Mouse (Mus musculus) embryonic fibroblast, embryonic 13.5 days (primary cell): Measurements from ENCODE around the gene Vwa8.

Experiments used
- CTCF ChIP-seq: IDR thresholded peaks from 2 replicates; pipeline ENCODE4 v1.5.1; 2011; ENCODE audit warnings: mild to moderate bottlenecking, control low read depth, low read length, moderate library complexity, borderline replicate concordance; ENCODE audit not compliant: insufficient read depth
- POLR2A ChIP-seq: IDR thresholded peaks from 2 replicates; pipeline ENCODE4 v1.6.1; 2011; ENCODE audit warnings: low read depth, mild to moderate bottlenecking, control low read depth, low read length, moderate library complexity

DNA sequence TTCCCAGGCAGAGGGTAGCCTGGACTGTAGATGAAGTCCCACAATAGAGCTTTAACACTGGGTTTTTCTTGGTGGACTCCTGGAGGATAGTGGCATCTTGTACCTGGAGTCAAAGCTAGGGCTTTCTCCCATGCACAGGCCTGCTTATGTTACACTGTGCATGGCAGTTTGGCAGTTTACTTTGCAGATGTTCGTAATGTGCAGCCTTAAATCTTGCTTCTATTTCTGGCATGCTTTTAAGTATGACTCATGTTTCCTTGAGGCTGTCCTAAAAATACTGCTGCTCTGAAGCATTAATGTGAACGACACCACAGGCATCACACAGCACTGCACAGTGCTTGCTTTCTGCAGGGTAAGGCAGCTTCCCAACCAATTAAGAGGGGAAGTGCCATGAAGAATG is 51.9 kb downstream of the Vwa8 start:
- no peak for TF ChIP-seq CTCF
- TF ChIP-seq POLR2A = no peak
